Mouse (Mus musculus): ENCODE results near the gene Serpinb3c.
"Not testable (repeated sequence)": the region's sequence is repeated elsewhere in the genome, so short reads cannot be mapped to it uniquely, and the experiment has no call there.

The Serpinb3c gene

GRCm38 (mm10) chr1:107278261-107278660, at the start of gene Serpinb3c, which contains the start of gene Serpinb3b:
Serpinb3c (minus strand) TSS chr1:107278371.
Serpinb3b (minus strand) TSS chr1:107278361.
- not testable (repeated sequence) for DNase-seq (ENCODE audit: low spot score)

DNA sequence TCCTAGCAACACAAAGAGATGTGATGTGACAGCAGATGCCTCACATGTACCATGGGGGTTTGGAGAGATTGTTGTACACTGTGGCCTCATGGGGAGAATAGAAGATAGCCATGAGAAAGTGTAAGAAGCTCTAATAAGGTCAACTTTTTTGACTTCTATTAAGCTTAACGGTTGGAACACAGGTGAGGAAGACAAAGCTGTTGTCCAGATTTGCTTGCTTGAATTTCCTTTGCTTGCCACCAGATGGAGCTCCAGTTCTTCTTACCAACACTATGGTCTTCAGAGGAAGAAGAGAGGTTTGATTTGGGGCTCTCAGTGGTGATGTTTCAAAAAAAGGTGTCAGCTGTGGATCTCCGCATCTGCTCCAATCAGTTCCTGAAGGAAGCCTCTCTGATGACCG, 35.0 kb downstream of the Serpinb3c start:
- DNase-seq (ENCODE audit: low spot score): not testable (repeated sequence)

Data from spleen, adult 12 weeks (tissue).